Mouse (Mus musculus): ENCODE measurements around the gene Rarres1.

- TF ChIP-seq POLR2A (IDR thresholded peaks at IDR 0.05; ENCODE audit: borderline replicate concordance, low read depth, low read length) (no peak), CTCF (IDR thresholded peaks at IDR 0.05; ENCODE audit: low read depth, low read length) (no peak)
Measured at GRCm38 (mm10) chr3:67429338-67429998, 85.9 kb downstream of the Rarres1 start.
